Mouse (Mus musculus) kidney, embryonic 15.5 days (tissue): ENCODE data around the gene Cdkn2aip. TPM values are rescaled to one million over a fixed set of nuclear protein-coding genes. Genes with fewer than 3 reads are reported as not detected.

Experiments
- ATAC-seq: fragments of 200-750 bp; cut with Nextera tagmentation; replicated peaks from 2 replicates; pipeline ENCODE4 v1.8.0; 2017; ENCODE audit warnings: moderate TSS enrichment; ENCODE audit not compliant: low FRiP score
- H3K27ac ChIP-seq: fragments of 300-500 bp; sonication (generic); 2 replicates; pipeline ENCODE4 v1.5.1; 2015; ENCODE audit warnings: mild to moderate bottlenecking, inconsistent platforms
- H3K27me3 ChIP-seq: fragments of 300-500 bp; sonication (generic); 2 replicates; pipeline ENCODE4 v1.6.1; 2015; ENCODE audit warnings: inconsistent platforms
- H3K36me3 ChIP-seq: fragments of 300-500 bp; sonication (generic); 2 replicates; pipeline ENCODE4 v1.6.1; 2015; ENCODE audit warnings: inconsistent platforms
- H3K4me1 ChIP-seq: fragments of 300-500 bp; sonication (generic); 2 replicates; pipeline ENCODE4 v1.6.1; 2015; ENCODE audit warnings: inconsistent platforms
- H3K4me2 ChIP-seq: fragments of 300-500 bp; sonication (generic); 2 replicates; pipeline ENCODE4 v1.6.1; 2015; ENCODE audit warnings: moderate library complexity, mild to moderate bottlenecking, inconsistent platforms
- H3K4me3 ChIP-seq: fragments of 300-500 bp; sonication (generic); replicated peaks from 2 replicates; pipeline ENCODE4 v1.5.1; 2015; ENCODE audit warnings: mild to moderate bottlenecking, inconsistent platforms
- H3K9ac ChIP-seq: fragments of 300-500 bp; sonication (generic); 2 replicates; pipeline ENCODE4 v1.6.1; 2015; ENCODE audit warnings: mild to moderate bottlenecking, inconsistent platforms
- H3K9me3 ChIP-seq: fragments of 300-500 bp; sonication (generic); replicated peaks from 2 replicates; pipeline ENCODE4 v1.6.1; 2016; ENCODE audit warnings: inconsistent platforms
- WGBS: fragments of 180-500 bp; shearing (Covaris S2); methylation state at CpG from one replicate; pipeline ENCODE4 v1.1.7; 2015; ENCODE audit warnings: mixed read lengths; 5-methylcytosine and 5-hydroxymethylcytosine counted together
- polyA plus RNA-seq: library from polyadenylated mRNA; unstranded; fragments of >200 nt; fragmentation: Nextera tagmentation; extraction: Ambion mirVana; gene quantifications from 2 replicates; pipeline ENCODE4 v1.2.1, GENCODE M21; 2015

Cdkn2aip gene
- polyA plus RNA-seq, 1 experiment from 2014 or later = 24.5 TPM

DNA sequence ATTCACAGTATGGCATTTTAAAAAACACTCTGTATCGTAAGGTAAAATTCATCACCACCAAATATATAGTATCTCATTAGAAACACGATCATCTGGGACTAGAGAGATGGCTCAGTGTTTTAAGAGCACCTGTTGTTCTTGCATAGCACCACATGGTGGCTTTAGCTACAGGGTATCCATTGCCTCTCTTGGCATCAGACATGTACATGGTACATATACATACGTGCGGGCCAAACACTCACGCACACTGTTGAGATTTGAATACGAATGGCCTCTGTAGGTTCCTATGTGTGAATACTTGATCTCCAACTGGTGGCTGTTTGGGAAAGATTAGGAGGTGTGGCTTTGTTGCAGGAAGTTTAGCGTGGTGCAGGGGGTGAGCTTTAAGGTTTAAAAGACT is 28.6 kb upstream of the Cdkn2aip start:
- no peak overlapping the region for H3K9ac ChIP-seq
- WGBS = 85% methylated on average over 7 of the region's 7 CpGs
- ATAC-seq = no peak
- H3K27me3 ChIP-seq = no peaks in the 10 kb centered on the region
- no peak overlapping the region for H3K27ac ChIP-seq
- H3K36me3 ChIP-seq = no peaks in the 10 kb centered on the region
- H3K4me3 ChIP-seq = no peak overlapping the region
- no peaks in the 10 kb centered on the region for H3K9me3 ChIP-seq
- peaks cover 16% of the 10 kb centered on the region for H3K4me1 ChIP-seq
- no peak overlapping the region for H3K4me2 ChIP-seq

DNA sequence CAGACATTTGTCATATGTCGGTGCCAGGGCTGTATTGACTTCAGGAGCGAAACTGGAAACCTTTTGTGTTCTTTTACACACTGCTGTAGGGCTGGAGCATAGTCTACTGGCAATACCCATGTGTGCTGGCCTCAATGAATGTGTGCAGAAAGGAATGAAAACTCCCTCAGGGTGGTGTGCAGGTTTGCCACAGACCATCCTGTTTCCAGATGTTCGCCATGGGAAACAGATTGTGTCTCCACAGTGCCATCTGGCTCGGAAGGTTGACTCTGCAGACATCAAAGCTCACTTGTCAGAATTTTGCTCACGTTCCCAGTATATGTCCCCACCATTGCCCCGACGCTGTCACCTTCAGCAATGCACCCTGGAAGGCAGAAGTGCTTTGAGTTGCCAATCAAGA is 23.4 kb upstream of the Cdkn2aip start:
- no peaks in the 10 kb centered on the region for H3K9me3 ChIP-seq
- H3K4me1 ChIP-seq = no peaks in the 10 kb centered on the region
- no peak overlapping the region for H3K4me2 ChIP-seq
- ATAC-seq = no peak
- 47% methylated on average over 7 of the region's 7 CpGs for WGBS
- no peak overlapping the region for H3K27ac ChIP-seq
- H3K36me3 ChIP-seq = no peaks in the 10 kb centered on the region
- H3K9ac ChIP-seq = no peak overlapping the region
- no peaks in the 10 kb centered on the region for H3K27me3 ChIP-seq
- H3K4me3 ChIP-seq = no peak overlapping the region

DNA sequence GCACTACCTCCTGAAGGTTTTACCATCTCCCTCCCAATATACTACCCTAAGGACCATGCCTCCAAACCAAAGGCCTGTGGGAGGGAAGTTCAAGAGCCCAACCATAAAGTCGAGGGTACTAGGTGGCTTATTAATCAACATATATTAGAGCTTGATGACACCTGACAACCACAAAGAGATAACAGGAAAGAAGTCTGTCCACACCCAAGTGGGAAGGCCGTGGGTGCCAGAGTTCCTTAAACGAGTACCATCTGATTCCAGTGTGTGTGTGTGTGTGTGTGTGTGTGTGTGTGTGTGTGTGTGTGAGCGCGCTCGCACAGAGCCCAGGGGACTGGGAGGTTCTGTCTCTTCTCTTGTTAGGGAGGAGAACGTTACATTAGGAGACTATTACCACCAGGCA is 15.6 kb upstream of the Cdkn2aip start:
- ATAC-seq = no peak
- H3K4me2 ChIP-seq = no peak overlapping the region
- H3K4me3 ChIP-seq = no peak overlapping the region
- no peaks in the 10 kb centered on the region for H3K36me3 ChIP-seq
- H3K4me1 ChIP-seq = no peaks in the 10 kb centered on the region
- no peak overlapping the region for H3K27ac ChIP-seq
- H3K27me3 ChIP-seq = no peaks in the 10 kb centered on the region
- no peak overlapping the region for H3K9ac ChIP-seq
- 83% methylated on average over 7 of the region's 7 CpGs for WGBS
- no peaks in the 10 kb centered on the region for H3K9me3 ChIP-seq

DNA sequence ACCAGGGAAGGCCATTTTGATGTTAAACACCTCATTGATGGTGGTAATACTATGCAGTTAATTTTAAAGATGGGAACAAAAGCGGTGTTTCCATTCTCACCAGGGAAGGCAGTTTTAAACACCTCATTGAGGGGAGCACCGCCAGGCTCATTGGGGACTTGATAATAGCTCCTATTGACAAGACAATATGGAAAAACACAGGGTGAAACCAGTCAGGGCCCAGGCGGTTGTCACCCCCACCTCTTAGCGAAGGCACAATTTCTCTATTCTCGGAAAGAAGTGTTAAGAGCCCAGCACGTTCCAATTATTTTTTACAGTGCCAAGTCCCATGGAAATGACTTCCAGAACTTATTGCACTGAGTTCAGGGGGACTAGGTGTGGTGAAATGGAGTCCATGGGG is 13.2 kb upstream of the Cdkn2aip start:
- no peak overlapping the region for H3K4me2 ChIP-seq
- no peak for ATAC-seq
- no peak overlapping the region for H3K4me3 ChIP-seq
- H3K4me1 ChIP-seq = no peaks in the 10 kb centered on the region
- WGBS = 38% methylated on average over 6 of the region's 6 CpGs
- no peaks in the 10 kb centered on the region for H3K36me3 ChIP-seq
- no peak overlapping the region for H3K27ac ChIP-seq
- no peaks in the 10 kb centered on the region for H3K27me3 ChIP-seq
- no peaks in the 10 kb centered on the region for H3K9me3 ChIP-seq
- no peak overlapping the region for H3K9ac ChIP-seq

DNA sequence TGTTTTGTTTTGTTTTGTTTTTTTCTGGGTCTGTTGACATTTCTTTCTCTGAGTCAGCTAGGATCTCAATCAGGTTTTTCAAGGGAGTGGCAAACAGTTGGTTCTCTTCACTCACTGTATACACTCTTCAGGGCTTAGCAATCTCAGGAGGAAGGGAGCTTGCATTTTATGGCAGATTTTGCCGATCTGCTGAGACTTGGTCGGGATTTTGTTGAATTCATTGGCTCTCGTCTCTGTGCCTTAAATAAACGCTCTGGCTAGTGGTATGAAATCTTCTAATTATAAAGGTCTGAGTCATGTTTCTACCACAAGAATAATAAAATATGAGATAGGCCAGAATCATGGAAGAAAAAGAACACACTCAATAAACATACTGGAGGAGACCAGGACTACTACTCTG is 7.9 kb upstream of the Cdkn2aip start:
- Histone ChIP-seq H3K9ac (no peak overlapping the region), H3K9me3 (no peaks in the 10 kb centered on the region), H3K27me3 (no peaks in the 10 kb centered on the region), H3K36me3 (no peaks in the 10 kb centered on the region), H3K27ac (no peak overlapping the region), H3K4me1 (0 out of 2 replicates have a peak, but pooled peaks cover 3% of the 10 kb centered on the region), H3K4me3 (no peak overlapping the region), H3K4me2 (no peak overlapping the region)
- 38% methylated on average over 4 of the region's 4 CpGs for WGBS
- ATAC-seq = no peak

DNA sequence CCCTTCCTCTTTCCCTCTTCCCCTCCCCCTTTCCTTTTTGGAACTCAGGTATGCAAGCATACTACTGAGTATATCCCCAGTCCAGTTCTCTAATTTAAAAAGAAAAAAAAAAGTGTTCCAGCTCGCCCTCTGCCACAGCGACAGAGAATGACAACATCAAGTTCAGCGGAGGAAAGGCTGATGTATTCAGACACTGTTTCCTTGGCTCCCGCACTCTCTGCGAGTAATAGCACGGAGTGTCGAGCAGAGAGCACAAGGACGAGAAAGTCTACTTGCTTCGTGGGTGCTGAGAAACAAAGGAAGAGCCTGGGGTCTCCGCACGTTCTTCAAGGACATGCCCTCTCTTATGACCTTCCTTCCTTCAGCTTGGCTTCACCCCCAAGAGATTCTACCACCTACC is 4.9 kb upstream of the Cdkn2aip start:
- WGBS = 38% methylated on average over 11 of the region's 11 CpGs
- Histone ChIP-seq H3K4me3 (no peak overlapping the region), H3K27me3 (no peaks in the 10 kb centered on the region), H3K9ac (no peak overlapping the region), H3K27ac (no peak overlapping the region), H3K4me2 (peak overlapping the region; percentile 16; the same call in 1 of the 2 replicates), H3K9me3 (no peaks in the 10 kb centered on the region), H3K4me1 (peaks cover 6% of the 10 kb centered on the region), H3K36me3 (no peaks in the 10 kb centered on the region)
- no peak for ATAC-seq

DNA sequence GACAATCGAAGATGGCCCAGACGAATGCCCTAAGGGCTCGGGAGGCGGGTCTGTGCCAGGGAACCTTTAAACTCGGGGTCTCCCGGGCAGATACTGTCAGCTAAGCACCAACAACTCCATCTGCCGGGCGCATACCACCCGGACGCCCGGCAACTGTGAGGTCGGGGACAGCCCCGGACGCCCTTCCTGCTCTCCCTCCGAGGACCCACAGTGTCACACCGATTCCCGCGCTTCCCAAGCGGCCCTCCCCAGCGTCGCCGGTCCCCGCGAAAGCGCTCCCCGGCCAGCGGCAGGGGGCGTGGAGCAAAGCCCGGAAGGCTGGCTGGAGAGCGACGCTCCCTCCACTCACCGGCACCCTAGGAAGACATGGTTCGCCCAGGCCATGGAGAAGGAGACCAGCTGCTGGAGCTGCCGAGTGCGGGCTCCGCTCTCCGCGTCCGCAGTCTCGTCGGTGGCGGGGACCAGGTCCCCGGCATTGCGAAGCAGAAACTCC is 515 bp downstream of the Cdkn2aip start:
- Histone ChIP-seq H3K36me3 (peaks cover 26% of the 10 kb centered on the region), H3K4me3 (peak overlapping the region; percentile 70), H3K9ac (peak overlapping the region; percentile 71), H3K4me2 (peak overlapping the region; percentile 80), H3K27me3 (no peaks in the 10 kb centered on the region), H3K27ac (peak overlapping the region; percentile 98), H3K9me3 (no peaks in the 10 kb centered on the region), H3K4me1 (peaks cover 13% of the 10 kb centered on the region)
- WGBS = under 1% methylated on average over 44 of the region's 44 CpGs
- peak; percentile 55 for ATAC-seq

DNA sequence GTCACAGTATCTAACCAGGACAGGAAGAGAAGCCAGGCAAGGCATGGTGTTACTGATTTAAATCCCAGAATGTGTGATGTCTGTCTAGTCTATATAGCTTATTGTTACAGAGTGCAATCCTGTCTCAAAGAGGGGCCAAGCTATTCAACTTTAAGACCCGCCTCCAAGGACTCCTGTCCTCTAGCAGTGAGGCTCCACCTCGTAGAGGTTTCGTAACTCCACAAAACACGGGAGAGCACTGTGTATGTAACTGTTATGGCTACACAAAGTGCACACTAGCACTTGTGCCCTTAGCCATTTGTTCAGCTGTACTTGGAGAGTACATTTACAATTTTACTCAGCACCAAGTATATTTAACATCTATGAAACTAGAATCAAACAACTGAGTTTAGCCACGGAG is 5.6 kb downstream of the Cdkn2aip start:
- H3K27ac ChIP-seq = no peak overlapping the region
- H3K4me1 ChIP-seq = peaks cover 10% of the 10 kb centered on the region; the same call in 1 of the 2 replicates
- no peak overlapping the region for H3K4me2 ChIP-seq
- 0 out of 2 replicates have a peak, but pooled peaks have one; percentile 33 for ATAC-seq
- H3K4me3 ChIP-seq = no peak overlapping the region
- WGBS = 88% methylated on average over 5 of the region's 5 CpGs
- H3K9me3 ChIP-seq = no peaks in the 10 kb centered on the region
- no peak overlapping the region for H3K9ac ChIP-seq
- no peaks in the 10 kb centered on the region for H3K27me3 ChIP-seq
- H3K36me3 ChIP-seq = peaks cover 56% of the 10 kb centered on the region

DNA sequence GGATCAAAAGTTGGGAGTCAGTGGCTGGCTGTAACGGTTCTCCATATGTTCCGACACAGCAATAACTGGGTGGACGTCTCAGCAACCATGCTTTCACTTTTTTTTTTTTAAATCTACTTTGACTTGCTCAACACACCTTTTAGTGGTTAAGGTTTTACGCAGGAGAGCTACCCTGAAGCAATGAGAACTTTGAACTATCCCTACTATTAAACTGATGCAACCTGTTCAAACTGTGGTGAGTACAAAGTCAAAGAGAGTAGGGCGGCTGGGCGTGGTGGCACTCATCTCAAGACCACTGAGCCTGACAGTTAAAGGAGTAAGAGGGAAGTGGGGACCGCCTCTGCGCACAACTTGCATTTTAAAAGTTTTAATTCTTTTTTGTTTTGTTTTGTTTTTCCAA is 7.0 kb downstream of the Cdkn2aip start:
- no peak overlapping the region for H3K4me3 ChIP-seq
- H3K4me1 ChIP-seq = 0 out of 2 replicates have a peak, but pooled peaks cover 2% of the 10 kb centered on the region
- H3K9me3 ChIP-seq = no peaks in the 10 kb centered on the region
- WGBS = 89% methylated on average over 8 of the region's 8 CpGs
- H3K27me3 ChIP-seq = no peaks in the 10 kb centered on the region
- no peak for ATAC-seq
- no peak overlapping the region for H3K9ac ChIP-seq
- peaks cover 51% of the 10 kb centered on the region for H3K36me3 ChIP-seq
- no peak overlapping the region for H3K27ac ChIP-seq
- no peak overlapping the region for H3K4me2 ChIP-seq

DNA sequence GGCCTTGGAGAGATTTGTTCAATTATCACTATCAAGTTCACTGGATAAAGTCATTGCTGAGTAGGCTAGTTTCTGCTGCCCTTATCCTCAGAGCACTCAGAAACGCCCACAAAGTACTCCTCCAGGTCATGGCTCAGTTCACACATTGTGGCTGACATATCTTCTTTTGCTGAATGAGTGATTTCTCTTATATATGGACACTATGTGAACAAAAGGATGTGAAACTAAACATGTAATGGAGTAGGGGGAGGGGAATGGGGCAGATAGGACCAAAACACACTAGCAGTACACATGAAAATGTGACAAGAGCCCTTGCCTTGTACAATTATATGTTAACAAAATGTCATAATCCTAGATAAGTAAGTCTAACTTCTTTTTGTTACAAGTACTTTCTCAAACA is 11.4 kb downstream of the Cdkn2aip start:
- Histone ChIP-seq H3K4me1 (no peaks in the 10 kb centered on the region), H3K36me3 (peaks cover 23% of the 10 kb centered on the region), H3K4me3 (no peak overlapping the region), H3K9ac (no peak overlapping the region), H3K4me2 (no peak overlapping the region), H3K9me3 (no peaks in the 10 kb centered on the region), H3K27me3 (no peaks in the 10 kb centered on the region), H3K27ac (no peak overlapping the region)
- no peak for ATAC-seq
- WGBS = 40% methylated on average over 1 of the region's 1 CpGs

DNA sequence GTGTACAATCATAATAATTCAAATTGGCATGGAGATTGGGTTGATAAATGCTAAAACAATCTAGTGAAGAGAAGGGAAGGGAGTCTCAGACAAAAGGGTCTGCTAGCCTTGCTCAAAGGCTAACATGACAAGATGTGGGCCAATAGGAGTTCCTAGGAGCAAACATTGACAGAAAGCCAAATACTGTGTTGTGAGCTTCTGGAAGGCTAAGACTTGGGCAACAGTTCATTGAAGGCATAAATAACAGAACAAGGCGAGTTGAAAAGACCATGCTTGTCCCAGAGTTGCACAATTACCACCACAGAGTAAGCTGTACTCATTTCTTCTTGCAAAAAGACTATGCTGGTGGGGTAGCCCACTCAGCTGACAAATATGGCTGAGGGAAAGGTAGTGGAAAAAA is 16.0 kb downstream of the Cdkn2aip start:
- Histone ChIP-seq H3K4me3 (no peak overlapping the region), H3K27ac (no peak overlapping the region), H3K4me2 (no peak overlapping the region), H3K27me3 (no peaks in the 10 kb centered on the region), H3K9me3 (no peaks in the 10 kb centered on the region), H3K9ac (no peak overlapping the region), H3K4me1 (no peaks in the 10 kb centered on the region), H3K36me3 (no peaks in the 10 kb centered on the region)
- 71% methylated on average over 1 of the region's 1 CpGs for WGBS
- no peak for ATAC-seq

DNA sequence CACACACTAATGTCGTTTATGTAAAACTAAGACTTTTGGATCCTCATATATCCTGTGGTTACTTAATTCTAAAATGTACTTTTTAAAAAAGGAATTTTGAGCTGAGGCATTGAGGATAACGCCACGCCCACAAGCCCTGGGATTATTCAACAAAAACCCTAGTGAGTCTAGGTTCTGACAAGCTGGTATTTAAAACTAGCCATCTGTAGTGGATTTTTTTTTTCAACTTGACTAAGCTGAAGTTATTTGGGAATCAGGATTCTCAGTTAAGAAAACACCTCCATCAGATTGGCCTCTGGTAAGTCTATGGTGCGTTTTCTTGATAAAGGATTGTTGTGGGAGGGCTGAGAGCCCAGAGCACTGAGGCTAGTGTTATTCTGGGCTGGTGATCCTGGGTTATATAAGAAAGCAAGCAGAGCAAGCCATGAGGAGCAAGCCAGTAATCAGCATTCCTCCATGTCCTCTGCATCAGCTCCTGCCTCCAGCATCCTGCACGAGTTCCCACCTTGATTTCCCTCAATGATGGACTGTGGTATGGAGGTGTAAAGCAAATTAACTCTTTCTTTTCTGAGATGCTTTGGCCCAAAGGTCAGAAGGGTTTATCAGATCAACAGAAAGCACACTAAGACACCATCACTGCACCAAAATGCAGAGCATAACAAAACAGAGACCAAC is 18.2 kb downstream of the Cdkn2aip start:
- no peak for ATAC-seq
- no peaks in the 10 kb centered on the region for H3K27me3 ChIP-seq
- no peak overlapping the region for H3K9ac ChIP-seq
- no peak overlapping the region for H3K4me3 ChIP-seq
- H3K9me3 ChIP-seq = no peaks in the 10 kb centered on the region
- H3K27ac ChIP-seq = no peak overlapping the region
- H3K4me1 ChIP-seq = no peaks in the 10 kb centered on the region
- 77% methylated on average over 5 of the region's 5 CpGs for WGBS
- no peak overlapping the region for H3K4me2 ChIP-seq
- H3K36me3 ChIP-seq = no peaks in the 10 kb centered on the region

DNA sequence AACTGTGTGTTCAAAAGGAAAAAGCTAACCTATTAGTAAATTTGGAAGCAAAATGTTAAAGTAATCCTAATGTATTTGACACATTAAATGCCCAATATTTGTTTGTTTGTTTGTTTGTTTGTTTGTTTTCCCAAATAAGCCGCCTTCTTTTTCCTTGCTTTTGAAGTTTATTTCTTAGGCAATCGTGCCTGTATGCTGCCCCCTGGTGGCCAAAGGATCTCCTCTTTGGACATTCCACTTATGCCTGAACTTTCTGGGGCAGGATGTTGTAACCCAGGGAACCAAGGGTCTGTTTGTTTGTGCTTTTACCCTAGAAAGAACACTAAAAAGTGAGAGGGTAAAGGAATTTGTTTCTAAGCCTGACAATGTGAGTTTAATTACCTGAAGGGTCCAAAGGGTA is 20.6 kb downstream of the Cdkn2aip start:
- no peak for ATAC-seq
- WGBS = 16% methylated on average over 2 of the region's 2 CpGs
- Histone ChIP-seq H3K9me3 (no peaks in the 10 kb centered on the region), H3K36me3 (no peaks in the 10 kb centered on the region), H3K4me3 (no peak overlapping the region), H3K4me2 (no peak overlapping the region), H3K27me3 (no peaks in the 10 kb centered on the region), H3K9ac (no peak overlapping the region), H3K4me1 (no peaks in the 10 kb centered on the region), H3K27ac (no peak overlapping the region)
